In the genomic region with DNA sequence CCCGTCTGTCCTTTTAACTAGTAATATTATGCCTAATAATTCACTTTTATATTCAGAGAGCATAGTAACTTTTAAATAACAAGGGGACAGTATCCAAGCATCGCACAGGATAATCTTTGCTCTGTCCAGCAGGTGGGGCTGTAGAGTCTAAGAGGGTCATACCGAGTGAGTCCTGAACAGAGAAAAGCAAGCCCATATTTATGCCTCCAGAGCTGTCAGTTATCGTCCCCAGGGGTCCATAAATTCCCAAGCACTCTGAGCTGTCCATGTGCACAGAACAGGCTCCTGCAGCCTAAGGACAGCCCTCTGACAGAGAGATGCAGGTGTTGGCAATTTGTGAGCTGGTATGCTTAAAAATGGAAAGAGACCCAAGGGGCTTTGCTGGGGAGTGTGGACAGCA, we compare ENCODE assay signal across 10 mouse cellular contexts.
DNase-seq lines count a peak whose midpoint lies in the region; ATAC-seq lines count a peak whose summit lies in the region.
"Had no signal": no experiment of that assay in that cellular context is flagged by ENCODE, and none has a peak within 500 bp of the region (broad histone marks: within the 10 kb centered on the region; RNA-seq: fewer than 3 reads in every experiment).

No protein-coding gene starts in this region.

- peak; percentile 26 for DNase-seq in cerebellum, postnatal 10 days
- no peak for DNase-seq in cerebellum, adult 9-11 months
- peak; percentile 6 for DNase-seq in urinary bladder, postnatal 14 days (ENCODE audit: low spot score)
- no peak for DNase-seq in urinary bladder, adult 18-20 months (ENCODE audit: low spot score in 2 of 2)
- peak; percentile 57 for DNase-seq in thymus, postnatal 14 days
- no peak for DNase-seq in cerebellum, adult 11-12 months

- H3K9me3 ChIP-seq in limb, embryonic 12.5 days: no peaks in the 10 kb centered on the region
- H3K9me3 ChIP-seq in midbrain, embryonic 13.5 days: no peaks in the 10 kb centered on the region
- H3K9me3 ChIP-seq: heart, embryonic 13.5 days had no signal

- no peaks in the 10 kb centered on the region for H3K36me3 ChIP-seq in limb, embryonic 12.5 days
- no peaks in the 10 kb centered on the region for H3K36me3 ChIP-seq in midbrain, embryonic 13.5 days
- H3K36me3 ChIP-seq: heart, embryonic 13.5 days had no signal

- H3K4me1 ChIP-seq in limb, embryonic 12.5 days (replicated peaks): peaks cover 22% of the 10 kb centered on the region
- H3K4me1 ChIP-seq in midbrain, embryonic 13.5 days (replicated peaks): peaks cover 4% of the 10 kb centered on the region; the same call in 1 of the 2 replicates

- H3K27ac ChIP-seq in limb, embryonic 12.5 days: no peak overlapping the region
- H3K27ac ChIP-seq in midbrain, embryonic 13.5 days: no peak overlapping the region
- H3K27ac ChIP-seq: heart, embryonic 13.5 days had no signal

- H3K9ac ChIP-seq in limb, embryonic 12.5 days (replicated peaks): no peak overlapping the region
- H3K9ac ChIP-seq in midbrain, embryonic 13.5 days (replicated peaks): no peak overlapping the region
- H3K9ac ChIP-seq: heart, embryonic 13.5 days had no signal

- peak; percentile 81 for ATAC-seq in limb, embryonic 12.5 days (ENCODE audit: insufficient number of reproducible peaks, insufficient read depth, low FRiP score, low TSS enrichment, low read depth)
- ATAC-seq in midbrain, embryonic 13.5 days: no peak

- H3K4me2 ChIP-seq in limb, embryonic 12.5 days: no peak overlapping the region
- H3K4me2 ChIP-seq in midbrain, embryonic 13.5 days (replicated peaks): no peak overlapping the region
- H3K4me2 ChIP-seq: heart, embryonic 13.5 days had no signal

- no peaks in the 10 kb centered on the region for H3K27me3 ChIP-seq in limb, embryonic 12.5 days
- no peaks in the 10 kb centered on the region for H3K27me3 ChIP-seq in midbrain, embryonic 13.5 days
- H3K27me3 ChIP-seq: heart, embryonic 13.5 days had no signal

- 37% methylated on average over 4 of the region's 4 CpGs for WGBS in limb, embryonic 12.5 days
- 67% methylated on average over 4 of the region's 4 CpGs for WGBS in midbrain, embryonic 13.5 days

- no peak overlapping the region for H3K4me3 ChIP-seq in limb, embryonic 12.5 days (replicated peaks)
- H3K4me3 ChIP-seq in midbrain, embryonic 13.5 days (replicated peaks): no peak overlapping the region
- H3K4me3 ChIP-seq: heart, embryonic 13.5 days; myocyte had no signal

Comparison
In these comparisons a context has a peak if more than half of its experiments do, and no peak if none do; other contexts are left out.
1. DNase-seq: peak in cerebellum, postnatal 10 days (2 of 2), urinary bladder, postnatal 14 days (single experiment) and thymus, postnatal 14 days (single experiment); none in cerebellum, adult 9-11 months (single experiment), urinary bladder, adult 18-20 months (0 of 2) and cerebellum, adult 11-12 months (single experiment).